Mouse (Mus musculus) liver, embryonic 14.5 days (tissue): ENCODE results near the gene Slc18a2. TPM values are rescaled to one million over a fixed set of nuclear protein-coding genes. Genes with fewer than 3 reads are reported as not detected.

Experiments
- ATAC-seq: fragments of 200-750 bp; cut with Nextera tagmentation; 2 replicates; pipeline ENCODE4 v1.8.0; 2017; ENCODE audit warnings: moderate number of reproducible peaks, mild to moderate bottlenecking, moderate library complexity; ENCODE audit not compliant: insufficient read depth
- DNase-seq, 3 experiments: peaks; one replicate each; pipeline ENCODE4 v3.0.0-alpha.2; 2012 to 2013; ENCODE audit warnings: low read depth in 3 of 3, low spot score in 3 of 3
- H3K27ac ChIP-seq: fragments of 300-500 bp; sonication (generic); 2 replicates; pipeline ENCODE4 v1.5.1; 2014; ENCODE audit warnings: moderate library complexity, mild to moderate bottlenecking, control low read depth, inconsistent platforms
- H3K27me3 ChIP-seq: fragments of 300-500 bp; sonication (generic); 2 replicates; pipeline ENCODE4 v1.6.1; 2014; ENCODE audit warnings: mild to moderate bottlenecking, low read length, moderate library complexity; ENCODE audit not compliant: control insufficient read depth, insufficient read depth
- H3K36me3 ChIP-seq: fragments of 300-500 bp; sonication (generic); replicated peaks from 2 replicates; pipeline ENCODE4 v1.6.1; 2014; ENCODE audit warnings: low read depth; ENCODE audit not compliant: control insufficient read depth, insufficient read depth
- H3K4me1 ChIP-seq, 2 experiments: fragments of 200-500 bp in 1 of 2; fragments of 300-500 bp in 1 of 2; sonication (generic) in 1 of 2; replicated peaks; 2 replicates each; pipeline ENCODE4 v1.6.1; 2012 to 2014; ENCODE audit warnings: antibody characterized with exemption in 1 of 2, inconsistent platforms in 1 of 2, low read length in 1 of 2; ENCODE audit not compliant: control insufficient read depth in 2 of 2, insufficient read depth in 2 of 2
- H3K4me2 ChIP-seq: fragments of 300-500 bp; sonication (generic); 2 replicates; pipeline ENCODE4 v1.6.1; 2014; ENCODE audit warnings: low read depth, mild to moderate bottlenecking, control low read depth, moderate library complexity
- H3K4me3 ChIP-seq, 2 experiments: fragments of 200-500 bp in 1 of 2; fragments of 300-500 bp in 1 of 2; sonication (generic) in 1 of 2; 2 replicates each; pipeline ENCODE4 v1.5.1; 2012 to 2014; ENCODE audit warnings: low read depth in 2 of 2, low read length in 2 of 2, mild to moderate bottlenecking in 2 of 2, control low read depth in 1 of 2, inconsistent platforms in 1 of 2, moderate library complexity in 1 of 2; ENCODE audit not compliant: insufficient read depth in 1 of 2
- H3K9ac ChIP-seq: fragments of 300-500 bp; sonication (generic); replicated peaks from 2 replicates; pipeline ENCODE4 v1.6.1; 2014; ENCODE audit warnings: mild to moderate bottlenecking, control low read depth, moderate library complexity
- H3K9me3 ChIP-seq: fragments of 300-500 bp; sonication (generic); 2 replicates; pipeline ENCODE4 v1.6.1; 2016; ENCODE audit warnings: low read length, mixed read lengths; ENCODE audit not compliant: control insufficient read depth
- CTCF ChIP-seq: IDR thresholded peaks from 2 replicates; pipeline ENCODE4 v1.5.1; 2016; ENCODE audit warnings: antibody characterized with exemption, low read depth, control low read depth
- EP300 ChIP-seq: IDR thresholded peaks from 2 replicates; pipeline ENCODE4 v1.6.1; 2016; ENCODE audit warnings: antibody characterized with exemption, low read depth
- WGBS: fragments of 180-500 bp; shearing (Covaris S2); extraction: QIAGEN DNeasy Blood & Tissue Kit; methylation state at CpG from one replicate; pipeline ENCODE4 v1.1.7; 2014; ENCODE audit not compliant: insufficient replicate concordance; 5-methylcytosine and 5-hydroxymethylcytosine counted together
- polyA plus RNA-seq, 2 experiments: library from polyadenylated mRNA; depleted of rRNA in 1 of 2; stranded (reverse) in 1 of 2; unstranded in 1 of 2; fragments of >200 nt; fragmentation: Nextera tagmentation in 1 of 2; extraction: Ambion mirVana in 1 of 2; gene quantifications; 2 replicates each; pipeline versions ENCODE4 v1.2.1 to v1.2.3; 2012 to 2014

Gene Slc18a2
- polyA plus RNA-seq, 2 experiments: 0.75 to 2.4 TPM

- Histone ChIP-seq H3K27ac (no peak overlapping the region), H3K9me3 (no peaks in the 10 kb centered on the region), H3K27me3 (peaks cover 2% of the 10 kb centered on the region; the same call in 1 of the 2 replicates), H3K4me3 (no peak overlapping the region), H3K36me3 (no peaks in the 10 kb centered on the region), H3K4me2 (no peak overlapping the region), H3K9ac (no peak overlapping the region), H3K4me1 (no peaks in the 10 kb centered on the region)
- WGBS: 58% methylated on average over 4 of the region's 4 CpGs
- TF ChIP-seq CTCF (no peak), EP300 (no peak)
- ATAC-seq (no peak), DNase-seq (no peak)
These were observed 18.7 kb upstream of the Slc18a2 start for GRCm38 (mm10) chr19:59241987-59242386.

- Histone ChIP-seq H3K4me2 (no peak overlapping the region), H3K9ac (no peak overlapping the region), H3K27me3 (peaks cover 2% of the 10 kb centered on the region; the same call in 1 of the 2 replicates), H3K36me3 (no peaks in the 10 kb centered on the region), H3K9me3 (no peaks in the 10 kb centered on the region), H3K27ac (no peak overlapping the region), H3K4me3 (no peak overlapping the region), H3K4me1 (no peaks in the 10 kb centered on the region)
- TF ChIP-seq EP300 (no peak), CTCF (no peak)
- ATAC-seq (no peak), DNase-seq (no peak)
- 41% methylated on average over 2 of the region's 2 CpGs for WGBS
These were observed 17.6 kb upstream of the Slc18a2 start for GRCm38 (mm10) chr19:59243057-59243456.

- H3K4me1 ChIP-seq: peaks cover 0 to 4% of the 10 kb centered on the region in 2 experiments; a peak in 1 of 4 replicates
- no peak overlapping the region for H3K27ac ChIP-seq
- no peak overlapping the region for H3K4me3 ChIP-seq
- DNase-seq (no peak), ATAC-seq (no peak)
- no peak overlapping the region for H3K4me2 ChIP-seq
- TF ChIP-seq EP300 (no peak), CTCF (no peak)
- H3K9ac ChIP-seq: no peak overlapping the region
- H3K9me3 ChIP-seq: no peaks in the 10 kb centered on the region
- H3K36me3 ChIP-seq: no peaks in the 10 kb centered on the region
- 39% methylated on average over 4 of the region's 4 CpGs for WGBS
- H3K27me3 ChIP-seq: no peaks in the 10 kb centered on the region
These were observed 12.6 kb upstream of the Slc18a2 start for GRCm38 (mm10) chr19:59248144-59248543.

- Histone ChIP-seq H3K27ac (no peak overlapping the region), H3K27me3 (no peaks in the 10 kb centered on the region), H3K4me2 (no peak overlapping the region), H3K9ac (no peak overlapping the region), H3K4me1 (peaks cover 0 to 4% of the 10 kb centered on the region in 2 experiments; a peak in 1 of 4 replicates), H3K36me3 (no peaks in the 10 kb centered on the region), H3K4me3 (no peak overlapping the region), H3K9me3 (no peaks in the 10 kb centered on the region)
- ATAC-seq (no peak; the same call in 1 of the 2 replicates), DNase-seq (peak in 1 of 3 experiments; percentile 13)
- TF ChIP-seq CTCF (peak; percentile 47), EP300 (no peak)
- 18% methylated on average over 11 of the region's 11 CpGs for WGBS
These were observed 12.0 kb upstream of the Slc18a2 start for GRCm38 (mm10) chr19:59248553-59249286.

GRCm38 (mm10) chr19:59252651-59253050 is 8.0 kb upstream of the Slc18a2 start:
- no peak overlapping the region for H3K4me2 ChIP-seq
- H3K4me3 ChIP-seq: no peak overlapping the region
- ATAC-seq (no peak), DNase-seq (no peak)
- TF ChIP-seq CTCF (no peak), EP300 (no peak)
- no peak overlapping the region for H3K9ac ChIP-seq
- H3K27me3 ChIP-seq: no peaks in the 10 kb centered on the region
- H3K36me3 ChIP-seq: no peaks in the 10 kb centered on the region
- 30% methylated on average over 2 of the region's 2 CpGs for WGBS
- H3K9me3 ChIP-seq: no peaks in the 10 kb centered on the region
- no peak overlapping the region for H3K27ac ChIP-seq
- peaks cover 0 to 4% of the 10 kb centered on the region in 2 experiments; a peak in 1 of 4 replicates for H3K4me1 ChIP-seq
